Mouse (Mus musculus): Measurements from ENCODE around the gene Wnt11. TPM values are rescaled to one million over a fixed set of nuclear protein-coding genes. Genes with fewer than 3 reads are reported as not detected.

Wnt11 gene
- polyA plus RNA-seq (2011; ENCODE audit: insufficient read depth, insufficient read length, low replicate concordance, missing spikeins): 1.5 TPM in 1 of 2 replicates, not detected in the other

DNA sequence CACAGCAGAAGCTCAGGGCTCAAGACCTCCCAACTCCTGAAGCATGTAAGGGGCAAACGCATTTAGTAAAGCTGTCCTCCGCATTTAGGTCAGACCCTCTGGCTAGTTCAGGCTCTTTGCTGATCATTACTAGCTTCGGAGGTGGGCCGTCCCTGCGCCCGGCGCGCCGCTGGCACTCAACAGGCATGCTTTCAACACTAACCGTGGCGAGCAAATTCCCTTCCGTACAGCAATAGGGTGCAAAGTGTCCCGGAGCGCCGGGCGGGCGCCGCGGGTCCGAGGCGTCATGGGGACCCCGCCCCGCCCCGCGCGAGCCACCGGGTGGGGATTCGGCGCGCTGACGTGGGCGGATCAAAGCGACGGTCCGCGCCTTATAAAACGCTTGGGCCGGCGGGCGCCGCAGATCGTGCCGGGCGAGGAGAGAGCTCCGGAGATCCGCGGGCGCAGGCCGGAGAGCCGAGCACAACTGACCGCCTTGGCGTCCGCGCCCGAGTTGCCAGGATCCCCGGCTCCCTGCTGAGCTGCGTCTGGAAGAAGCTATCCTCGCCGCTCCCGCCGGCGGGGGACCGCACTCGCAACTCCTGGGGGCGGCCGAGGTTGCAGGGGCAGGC, at the start of gene Wnt11:
Gene Wnt11 (plus strand): TSS at position 402 of the 611 bp plus-strand sequence.
- Histone ChIP-seq H3K4me3 (replicated peaks; ENCODE audit: control insufficient read depth, low read depth, low read length) (no peak within 1 kb of the TSS), H3K4me1 (ENCODE audit: control insufficient read depth, insufficient read depth, low read length) (no peaks in the 10 kb centered on the region; the same call in 1 of the 2 replicates), H3K27ac (ENCODE audit: control insufficient read depth, insufficient read depth, low read depth, low read length, poor library complexity) (no peak within 1 kb of the TSS; the same call in 1 of the 2 replicates)
- under 1% methylated on average over 66 of the region's 66 CpGs for WGBS
- no peak for TF ChIP-seq CTCF (IDR thresholded peaks at IDR 0.05; ENCODE audit: control insufficient read depth, insufficient read depth, low read length)
- peak; percentile 8; the same call in 1 of the 2 replicates for TF ChIP-seq POLR2A (IDR thresholded peaks at IDR 0.05; ENCODE audit: borderline replicate concordance, control insufficient read depth, low read depth, low read length)

- TF ChIP-seq CTCF (IDR thresholded peaks at IDR 0.05; ENCODE audit: control insufficient read depth, insufficient read depth, low read length): no peak
- no peak for TF ChIP-seq POLR2A (IDR thresholded peaks at IDR 0.05; ENCODE audit: borderline replicate concordance, control insufficient read depth, low read depth, low read length)
- Histone ChIP-seq H3K4me1 (ENCODE audit: control insufficient read depth, insufficient read depth, low read length) (no peaks in the 10 kb centered on the region), H3K27ac (ENCODE audit: control insufficient read depth, insufficient read depth, low read depth, low read length, poor library complexity) (no peak overlapping the region), H3K4me3 (replicated peaks; ENCODE audit: control insufficient read depth, low read depth, low read length) (no peak overlapping the region)
- 7% methylated on average over 11 of the region's 11 CpGs for WGBS
Observed at GRCm38 (mm10) chr7:98786792-98787612, 47.9 kb upstream of the Wnt11 start.

- no peaks in the 10 kb centered on the region for H3K4me1 ChIP-seq (ENCODE audit: control insufficient read depth, insufficient read depth, low read length)
- TF ChIP-seq POLR2A (IDR thresholded peaks at IDR 0.05; ENCODE audit: borderline replicate concordance, control insufficient read depth, low read depth, low read length) (no peak), CTCF (IDR thresholded peaks at IDR 0.05; ENCODE audit: control insufficient read depth, insufficient read depth, low read length) (no peak)
- 69% methylated on average over 7 of the region's 7 CpGs for WGBS
- H3K27ac ChIP-seq (ENCODE audit: control insufficient read depth, insufficient read depth, low read depth, low read length, poor library complexity): no peak overlapping the region
- H3K4me3 ChIP-seq (replicated peaks; ENCODE audit: control insufficient read depth, low read depth, low read length): no peak overlapping the region
Observed at GRCm38 (mm10) chr7:98788721-98789120, 46.2 kb upstream of the Wnt11 start.

- no peak overlapping the region for H3K27ac ChIP-seq (ENCODE audit: control insufficient read depth, insufficient read depth, low read depth, low read length, poor library complexity)
- 72% methylated on average over 4 of the region's 4 CpGs for WGBS
- H3K4me1 ChIP-seq (ENCODE audit: control insufficient read depth, insufficient read depth, low read length): no peaks in the 10 kb centered on the region
- H3K4me3 ChIP-seq (replicated peaks; ENCODE audit: control insufficient read depth, low read depth, low read length): no peak overlapping the region
- TF ChIP-seq POLR2A (IDR thresholded peaks at IDR 0.05; ENCODE audit: borderline replicate concordance, control insufficient read depth, low read depth, low read length) (no peak), CTCF (IDR thresholded peaks at IDR 0.05; ENCODE audit: control insufficient read depth, insufficient read depth, low read length) (no peak)
Observed at GRCm38 (mm10) chr7:98789121-98789520, 45.8 kb upstream of the Wnt11 start.

- H3K27ac ChIP-seq (ENCODE audit: control insufficient read depth, insufficient read depth, low read depth, low read length, poor library complexity): no peak overlapping the region
- TF ChIP-seq POLR2A (IDR thresholded peaks at IDR 0.05; ENCODE audit: borderline replicate concordance, control insufficient read depth, low read depth, low read length): no peak
- TF ChIP-seq CTCF (IDR thresholded peaks at IDR 0.05; ENCODE audit: control insufficient read depth, insufficient read depth, low read length): no peak
- 76% methylated on average over 5 of the region's 5 CpGs for WGBS
- H3K4me1 ChIP-seq (ENCODE audit: control insufficient read depth, insufficient read depth, low read length): no peaks in the 10 kb centered on the region
- H3K4me3 ChIP-seq (replicated peaks; ENCODE audit: control insufficient read depth, low read depth, low read length): no peak overlapping the region
Observed at GRCm38 (mm10) chr7:98791864-98792263, 43.0 kb upstream of the Wnt11 start.

DNA sequence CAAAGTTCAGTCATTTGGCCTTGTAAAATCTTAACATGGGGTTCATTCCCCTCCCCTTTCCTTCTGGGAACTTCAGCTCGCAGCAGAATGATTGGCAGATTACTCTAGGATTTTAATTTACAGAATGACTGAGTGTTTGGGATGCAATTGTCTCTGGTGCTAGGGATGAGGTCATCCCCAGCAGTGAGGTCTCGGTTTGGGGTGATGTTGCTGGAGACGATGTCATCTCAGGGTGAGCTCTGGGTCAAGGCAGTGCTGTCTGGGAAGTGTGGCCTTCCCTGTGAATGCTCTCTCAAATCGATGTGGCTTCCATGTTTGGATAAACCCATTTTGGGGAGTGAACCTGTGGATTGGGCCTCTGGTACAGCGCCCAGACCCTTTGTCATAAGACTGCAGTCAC, 41.1 kb upstream of the Wnt11 start:
- WGBS: 75% methylated on average over 5 of the region's 5 CpGs
- no peak overlapping the region for H3K4me3 ChIP-seq (replicated peaks; ENCODE audit: control insufficient read depth, low read depth, low read length)
- TF ChIP-seq CTCF (IDR thresholded peaks at IDR 0.05; ENCODE audit: control insufficient read depth, insufficient read depth, low read length) (no peak), POLR2A (IDR thresholded peaks at IDR 0.05; ENCODE audit: borderline replicate concordance, control insufficient read depth, low read depth, low read length) (no peak)
- no peaks in the 10 kb centered on the region for H3K4me1 ChIP-seq (ENCODE audit: control insufficient read depth, insufficient read depth, low read length)
- H3K27ac ChIP-seq (ENCODE audit: control insufficient read depth, insufficient read depth, low read depth, low read length, poor library complexity): no peak overlapping the region

- no peak overlapping the region for H3K27ac ChIP-seq (ENCODE audit: control insufficient read depth, insufficient read depth, low read depth, low read length, poor library complexity)
- no peak overlapping the region for H3K4me3 ChIP-seq (replicated peaks; ENCODE audit: control insufficient read depth, low read depth, low read length)
- WGBS: 73% methylated on average over 3 of the region's 3 CpGs
- no peaks in the 10 kb centered on the region for H3K4me1 ChIP-seq (ENCODE audit: control insufficient read depth, insufficient read depth, low read length)
- TF ChIP-seq POLR2A (IDR thresholded peaks at IDR 0.05; ENCODE audit: borderline replicate concordance, control insufficient read depth, low read depth, low read length): no peak
- no peak for TF ChIP-seq CTCF (IDR thresholded peaks at IDR 0.05; ENCODE audit: control insufficient read depth, insufficient read depth, low read length)
Observed at GRCm38 (mm10) chr7:98794444-98794843, 40.5 kb upstream of the Wnt11 start.

- no peak overlapping the region for H3K4me3 ChIP-seq (replicated peaks; ENCODE audit: control insufficient read depth, low read depth, low read length)
- H3K27ac ChIP-seq (ENCODE audit: control insufficient read depth, insufficient read depth, low read depth, low read length, poor library complexity): no peak overlapping the region
- TF ChIP-seq CTCF (IDR thresholded peaks at IDR 0.05; ENCODE audit: control insufficient read depth, insufficient read depth, low read length): no peak
- no peak for TF ChIP-seq POLR2A (IDR thresholded peaks at IDR 0.05; ENCODE audit: borderline replicate concordance, control insufficient read depth, low read depth, low read length)
- WGBS: 88% methylated on average over 5 of the region's 5 CpGs
- no peaks in the 10 kb centered on the region for H3K4me1 ChIP-seq (ENCODE audit: control insufficient read depth, insufficient read depth, low read length)
Observed at GRCm38 (mm10) chr7:98795637-98796036, 39.3 kb upstream of the Wnt11 start.

Data from bone marrow, adult 2 months (tissue).